Mouse (Mus musculus): ENCODE data around the gene Jak2. TPM values are rescaled to one million over a fixed set of nuclear protein-coding genes. Genes with fewer than 3 reads are reported as not detected.

The Jak2 gene
- polyA plus RNA-seq, 1 experiment from 2014 or later: 5.0 TPM

DNA sequence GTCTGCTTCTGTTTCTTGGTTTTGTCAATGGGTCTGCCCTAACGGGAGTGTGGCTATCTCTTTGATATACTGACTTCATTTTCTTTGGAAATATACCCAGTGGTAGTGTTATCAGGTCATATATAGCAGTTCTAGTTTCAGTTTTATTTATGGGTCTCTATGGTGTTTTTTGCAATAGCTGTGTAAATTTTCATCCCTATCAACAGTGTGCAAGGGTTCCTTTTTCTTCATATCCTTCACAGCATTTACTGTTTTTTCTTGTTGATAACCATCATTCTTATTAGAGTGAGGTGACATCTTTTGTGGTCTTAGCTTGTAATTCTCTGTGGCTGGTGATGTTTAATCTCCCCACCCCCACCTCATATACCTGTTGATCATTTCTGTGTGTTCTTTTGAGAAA is 24.6 kb upstream of the Jak2 start:
- no peak for ATAC-seq (ENCODE audit: insufficient read depth, low FRiP score)
- Histone ChIP-seq H3K27ac (ENCODE audit: low read length) (no peak overlapping the region), H3K4me2 (ENCODE audit: low read depth, low read length) (no peak overlapping the region), H3K4me1 (ENCODE audit: control insufficient read depth, insufficient read depth, low read length) (no peaks in the 10 kb centered on the region), H3K4me3 (replicated peaks; ENCODE audit: low read length) (no peak overlapping the region), H3K9me3 (replicated peaks; ENCODE audit: control insufficient read depth, low read length) (no peaks in the 10 kb centered on the region), H3K27me3 (ENCODE audit: control insufficient read depth, insufficient read depth, low read length) (no peaks in the 10 kb centered on the region), H3K9ac (ENCODE audit: low read length) (no peak overlapping the region), H3K36me3 (ENCODE audit: control insufficient read depth, insufficient read depth, low read length) (no peaks in the 10 kb centered on the region)
- 50% methylated on average over 1 of the region's 1 CpGs for WGBS

DNA sequence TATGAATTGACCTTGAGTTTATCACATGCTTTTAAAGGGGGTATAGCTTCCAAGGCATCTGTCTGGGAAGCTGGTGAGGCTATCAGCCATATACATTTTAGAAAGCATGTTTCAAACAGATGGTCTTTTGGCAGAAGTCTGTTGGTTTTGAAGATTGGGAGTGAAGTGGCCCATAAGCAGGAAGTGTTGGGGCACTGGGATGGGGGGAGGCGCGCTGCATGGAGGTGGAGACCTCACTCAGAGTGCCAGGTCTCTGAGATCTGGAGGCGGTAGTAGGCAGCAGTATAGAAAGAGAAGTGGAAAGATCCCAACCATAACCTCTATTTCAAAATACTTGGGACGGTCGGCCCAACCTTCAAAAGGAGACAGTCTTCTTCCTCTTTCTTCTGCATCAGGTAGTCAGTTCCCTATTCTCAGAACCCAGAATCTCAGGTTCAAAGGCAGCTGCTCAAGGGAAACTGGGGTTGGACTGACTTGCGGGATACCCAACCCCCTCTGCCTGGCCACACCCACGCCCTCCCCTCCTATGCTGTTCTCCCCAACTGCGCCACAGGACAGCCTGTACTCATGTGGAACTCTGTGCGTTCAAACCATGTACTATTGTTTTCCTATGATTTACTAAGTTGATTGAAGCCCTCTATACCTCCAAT is 23.6 kb upstream of the Jak2 start:
- ATAC-seq (ENCODE audit: insufficient read depth, low FRiP score): no peak
- no peaks in the 10 kb centered on the region for H3K9me3 ChIP-seq (replicated peaks; ENCODE audit: control insufficient read depth, low read length)
- no peaks in the 10 kb centered on the region for H3K36me3 ChIP-seq (ENCODE audit: control insufficient read depth, insufficient read depth, low read length)
- no peak overlapping the region for H3K9ac ChIP-seq (ENCODE audit: low read length)
- no peak overlapping the region for H3K4me3 ChIP-seq (replicated peaks; ENCODE audit: low read length)
- no peaks in the 10 kb centered on the region for H3K27me3 ChIP-seq (ENCODE audit: control insufficient read depth, insufficient read depth, low read length)
- H3K4me1 ChIP-seq (ENCODE audit: control insufficient read depth, insufficient read depth, low read length): no peaks in the 10 kb centered on the region
- no peak overlapping the region for H3K27ac ChIP-seq (ENCODE audit: low read length)
- 68% methylated on average over 9 of the region's 9 CpGs for WGBS
- H3K4me2 ChIP-seq (ENCODE audit: low read depth, low read length): no peak overlapping the region

DNA sequence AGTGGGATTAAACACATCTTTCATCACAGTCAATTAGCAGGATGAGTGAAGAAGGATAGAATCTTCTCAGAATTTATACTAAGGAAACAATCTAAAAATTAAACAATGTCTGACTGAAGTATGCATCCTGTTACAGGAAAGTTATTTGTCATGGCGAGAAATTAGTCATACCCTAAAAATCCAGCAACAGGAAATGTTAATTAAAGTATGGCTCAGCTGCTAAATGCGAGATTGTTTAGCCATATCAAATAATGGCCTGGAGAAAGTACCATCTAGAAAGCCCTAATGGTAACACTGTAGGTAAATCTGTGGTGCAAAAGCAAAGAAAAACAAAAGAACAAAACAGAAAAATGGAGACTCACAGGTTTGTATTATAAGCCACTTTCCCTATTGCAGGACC is 22.6 kb upstream of the Jak2 start:
- Histone ChIP-seq H3K9ac (ENCODE audit: low read length) (no peak overlapping the region), H3K4me3 (replicated peaks; ENCODE audit: low read length) (no peak overlapping the region), H3K27ac (ENCODE audit: low read length) (no peak overlapping the region), H3K27me3 (ENCODE audit: control insufficient read depth, insufficient read depth, low read length) (no peaks in the 10 kb centered on the region), H3K4me2 (ENCODE audit: low read depth, low read length) (no peak overlapping the region), H3K36me3 (ENCODE audit: control insufficient read depth, insufficient read depth, low read length) (no peaks in the 10 kb centered on the region), H3K4me1 (ENCODE audit: control insufficient read depth, insufficient read depth, low read length) (no peaks in the 10 kb centered on the region), H3K9me3 (replicated peaks; ENCODE audit: control insufficient read depth, low read length) (no peaks in the 10 kb centered on the region)
- no peak for ATAC-seq (ENCODE audit: insufficient read depth, low FRiP score)
- WGBS: 56% methylated on average over 2 of the region's 2 CpGs

DNA sequence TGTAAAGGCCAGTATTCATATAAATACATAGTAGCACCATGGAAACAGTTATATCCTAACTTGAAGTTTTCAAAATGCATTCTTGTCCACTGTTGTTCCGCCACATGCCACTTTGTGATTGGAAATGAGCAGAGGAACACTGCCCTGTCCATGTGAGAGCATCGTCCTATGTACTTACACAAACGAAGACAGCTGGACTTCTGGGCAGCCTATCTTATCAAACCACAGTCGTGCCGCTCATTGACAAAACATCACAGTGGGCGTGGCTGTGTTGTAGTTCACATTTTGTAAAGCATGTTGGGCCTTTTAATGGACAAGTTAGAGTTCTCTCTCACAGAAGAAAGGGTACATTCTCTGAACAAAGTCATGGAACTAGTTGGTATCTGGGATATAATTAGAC is 18.9 kb upstream of the Jak2 start:
- no peak for ATAC-seq (ENCODE audit: insufficient read depth, low FRiP score)
- H3K36me3 ChIP-seq (ENCODE audit: control insufficient read depth, insufficient read depth, low read length): no peaks in the 10 kb centered on the region
- no peaks in the 10 kb centered on the region for H3K27me3 ChIP-seq (ENCODE audit: control insufficient read depth, insufficient read depth, low read length)
- no peaks in the 10 kb centered on the region for H3K9me3 ChIP-seq (replicated peaks; ENCODE audit: control insufficient read depth, low read length)
- H3K9ac ChIP-seq (ENCODE audit: low read length): no peak overlapping the region
- no peak overlapping the region for H3K4me2 ChIP-seq (ENCODE audit: low read depth, low read length)
- H3K4me3 ChIP-seq (replicated peaks; ENCODE audit: low read length): no peak overlapping the region
- H3K4me1 ChIP-seq (ENCODE audit: control insufficient read depth, insufficient read depth, low read length): peaks cover 7% of the 10 kb centered on the region; the same call in 1 of the 2 replicates
- H3K27ac ChIP-seq (ENCODE audit: low read length): no peak overlapping the region
- WGBS: 60% methylated on average over 6 of the region's 6 CpGs

DNA sequence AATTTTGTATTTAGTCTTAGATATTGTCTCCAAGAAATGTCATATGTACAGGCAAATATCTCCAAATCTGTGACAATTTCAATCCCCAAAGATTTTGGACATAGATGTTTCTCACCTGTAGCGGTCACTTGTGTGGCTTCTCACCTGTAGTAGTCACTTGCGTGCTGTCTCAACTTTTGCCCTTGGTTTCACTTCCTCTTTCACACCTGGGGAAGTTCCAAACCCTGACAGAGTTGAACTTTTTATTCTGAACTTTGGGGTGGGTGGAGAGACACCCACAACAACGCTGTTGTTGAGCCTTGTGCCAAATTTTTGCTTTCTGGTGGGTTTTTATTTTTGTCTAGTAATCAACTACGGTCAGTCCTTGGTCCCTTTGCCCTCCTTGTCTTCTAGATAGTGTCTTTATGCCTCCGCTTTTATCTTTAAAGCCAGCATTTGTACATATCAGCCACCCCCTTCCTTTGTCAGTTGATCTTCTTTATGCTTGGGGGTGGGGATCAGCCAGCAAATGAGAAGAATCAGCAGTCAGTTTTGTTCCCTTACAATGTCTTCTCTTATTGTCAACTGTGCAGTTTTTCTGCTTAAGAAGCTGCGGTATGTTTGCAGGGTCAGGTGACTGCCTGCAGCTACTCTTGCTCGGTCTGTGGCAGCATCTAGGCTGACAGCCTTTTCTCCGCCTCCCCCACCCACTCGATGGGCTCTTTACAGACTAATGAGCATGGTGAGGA is 14.8 kb upstream of the Jak2 start:
- 56% methylated on average over 9 of the region's 9 CpGs for WGBS
- ATAC-seq (ENCODE audit: insufficient read depth, low FRiP score): no peak
- Histone ChIP-seq H3K27ac (ENCODE audit: low read length) (no peak overlapping the region), H3K9ac (ENCODE audit: low read length) (no peak overlapping the region), H3K4me2 (ENCODE audit: low read depth, low read length) (0 out of 2 replicates have a peak overlapping the region, but pooled peaks have one; percentile 4), H3K4me3 (replicated peaks; ENCODE audit: low read length) (no peak overlapping the region), H3K36me3 (ENCODE audit: control insufficient read depth, insufficient read depth, low read length) (no peaks in the 10 kb centered on the region), H3K9me3 (replicated peaks; ENCODE audit: control insufficient read depth, low read length) (no peaks in the 10 kb centered on the region), H3K4me1 (ENCODE audit: control insufficient read depth, insufficient read depth, low read length) (peaks cover 14% of the 10 kb centered on the region), H3K27me3 (ENCODE audit: control insufficient read depth, insufficient read depth, low read length) (no peaks in the 10 kb centered on the region)

DNA sequence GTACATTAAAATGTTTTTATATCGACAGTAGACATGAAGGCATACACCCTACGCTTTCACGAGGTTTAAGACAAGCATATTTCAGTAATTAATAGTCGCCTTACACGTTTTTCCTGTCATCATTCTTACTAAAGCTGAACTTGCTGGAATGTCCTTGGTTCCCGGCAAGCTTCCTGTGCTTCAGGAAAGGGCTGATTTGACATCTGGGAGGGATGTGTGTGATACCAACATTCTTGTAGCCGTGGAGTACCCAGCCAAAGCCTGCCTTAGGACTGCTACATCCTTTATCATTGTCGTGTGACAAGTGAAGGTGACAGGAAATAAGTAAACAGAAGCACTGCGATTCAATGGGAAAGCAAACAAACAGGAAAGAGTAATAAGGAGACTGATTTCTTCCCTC is 13.5 kb upstream of the Jak2 start:
- 10% methylated on average over 9 of the region's 9 CpGs for WGBS
- Histone ChIP-seq H3K4me1 (ENCODE audit: control insufficient read depth, insufficient read depth, low read length) (peaks cover 16% of the 10 kb centered on the region), H3K4me3 (replicated peaks; ENCODE audit: low read length) (no peak overlapping the region), H3K9me3 (replicated peaks; ENCODE audit: control insufficient read depth, low read length) (no peaks in the 10 kb centered on the region), H3K36me3 (ENCODE audit: control insufficient read depth, insufficient read depth, low read length) (no peaks in the 10 kb centered on the region), H3K9ac (ENCODE audit: low read length) (no peak overlapping the region), H3K27ac (ENCODE audit: low read length) (no peak overlapping the region), H3K27me3 (ENCODE audit: control insufficient read depth, insufficient read depth, low read length) (no peaks in the 10 kb centered on the region), H3K4me2 (ENCODE audit: low read depth, low read length) (peak overlapping the region; percentile 28)
- ATAC-seq (ENCODE audit: insufficient read depth, low FRiP score): no peak

DNA sequence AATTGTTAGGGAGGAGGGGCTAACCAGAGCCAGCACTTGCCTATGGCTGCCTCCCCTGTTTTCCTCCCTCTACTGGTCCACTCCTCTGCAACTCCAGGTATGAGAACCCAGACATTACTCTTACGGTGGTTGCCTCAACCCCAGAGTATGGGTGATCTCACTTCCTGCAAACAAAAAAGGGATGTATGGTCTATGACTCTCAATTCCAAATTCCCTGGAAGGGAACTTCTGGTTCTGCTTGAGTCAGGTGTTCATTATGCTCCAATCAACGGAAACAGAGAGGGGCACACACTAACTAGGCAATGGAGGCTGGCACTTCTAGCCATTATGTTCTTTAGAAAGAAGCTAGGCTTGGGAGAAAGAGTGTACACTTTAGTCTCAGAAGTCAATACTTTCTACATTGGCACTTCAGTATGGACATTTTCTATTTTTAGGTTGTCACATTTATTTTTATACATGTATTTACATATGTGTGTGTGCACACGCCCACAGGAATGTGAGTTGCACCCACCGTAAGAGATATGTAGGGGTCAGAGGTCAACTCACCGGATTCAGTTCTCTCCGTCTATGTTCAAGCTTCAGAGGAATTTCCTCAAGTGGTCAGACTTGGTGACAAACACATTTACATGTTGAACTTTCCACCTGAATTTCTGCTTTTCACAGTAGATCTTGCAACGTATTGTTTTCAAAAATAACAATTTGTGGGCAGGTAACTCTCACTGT is 12.0 kb upstream of the Jak2 start:
- ATAC-seq (ENCODE audit: insufficient read depth, low FRiP score): peak; percentile 64; the same call in 1 of the 2 replicates
- no peak overlapping the region for H3K4me2 ChIP-seq (ENCODE audit: low read depth, low read length)
- no peaks in the 10 kb centered on the region for H3K9me3 ChIP-seq (replicated peaks; ENCODE audit: control insufficient read depth, low read length)
- no peak overlapping the region for H3K4me3 ChIP-seq (replicated peaks; ENCODE audit: low read length)
- H3K36me3 ChIP-seq (ENCODE audit: control insufficient read depth, insufficient read depth, low read length): no peaks in the 10 kb centered on the region
- peaks cover 16% of the 10 kb centered on the region for H3K4me1 ChIP-seq (ENCODE audit: control insufficient read depth, insufficient read depth, low read length)
- H3K27ac ChIP-seq (ENCODE audit: low read length): no peak overlapping the region
- H3K9ac ChIP-seq (ENCODE audit: low read length): no peak overlapping the region
- H3K27me3 ChIP-seq (ENCODE audit: control insufficient read depth, insufficient read depth, low read length): no peaks in the 10 kb centered on the region
- 52% methylated on average over 7 of the region's 7 CpGs for WGBS

DNA sequence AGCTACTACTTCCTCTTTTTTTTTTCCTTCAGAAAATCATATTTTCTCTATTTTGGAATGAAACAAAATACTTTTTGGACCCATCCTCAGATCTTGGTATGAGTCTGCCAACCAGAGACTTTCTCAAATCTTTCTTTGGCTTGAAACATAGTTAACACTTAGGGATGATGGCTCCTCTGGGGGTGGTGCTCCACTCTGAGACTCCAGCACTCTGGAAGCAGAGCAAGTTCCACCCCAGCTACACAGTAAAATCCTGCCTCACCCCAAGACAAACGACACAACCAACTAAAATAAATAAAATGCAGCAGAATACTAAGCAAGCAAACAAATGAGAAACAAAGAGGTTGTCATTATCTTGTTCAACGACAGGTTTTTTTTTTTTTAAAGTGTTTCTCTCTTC is 11.0 kb upstream of the Jak2 start:
- no peaks in the 10 kb centered on the region for H3K36me3 ChIP-seq (ENCODE audit: control insufficient read depth, insufficient read depth, low read length)
- no peak overlapping the region for H3K4me2 ChIP-seq (ENCODE audit: low read depth, low read length)
- peaks cover 16% of the 10 kb centered on the region for H3K4me1 ChIP-seq (ENCODE audit: control insufficient read depth, insufficient read depth, low read length)
- no peaks in the 10 kb centered on the region for H3K27me3 ChIP-seq (ENCODE audit: control insufficient read depth, insufficient read depth, low read length)
- no peak overlapping the region for H3K9ac ChIP-seq (ENCODE audit: low read length)
- no peak overlapping the region for H3K27ac ChIP-seq (ENCODE audit: low read length)
- H3K4me3 ChIP-seq (replicated peaks; ENCODE audit: low read length): no peak overlapping the region
- no peaks in the 10 kb centered on the region for H3K9me3 ChIP-seq (replicated peaks; ENCODE audit: control insufficient read depth, low read length)
- ATAC-seq (ENCODE audit: insufficient read depth, low FRiP score): no peak
- WGBS: 25% methylated on average over 2 of the region's 2 CpGs

DNA sequence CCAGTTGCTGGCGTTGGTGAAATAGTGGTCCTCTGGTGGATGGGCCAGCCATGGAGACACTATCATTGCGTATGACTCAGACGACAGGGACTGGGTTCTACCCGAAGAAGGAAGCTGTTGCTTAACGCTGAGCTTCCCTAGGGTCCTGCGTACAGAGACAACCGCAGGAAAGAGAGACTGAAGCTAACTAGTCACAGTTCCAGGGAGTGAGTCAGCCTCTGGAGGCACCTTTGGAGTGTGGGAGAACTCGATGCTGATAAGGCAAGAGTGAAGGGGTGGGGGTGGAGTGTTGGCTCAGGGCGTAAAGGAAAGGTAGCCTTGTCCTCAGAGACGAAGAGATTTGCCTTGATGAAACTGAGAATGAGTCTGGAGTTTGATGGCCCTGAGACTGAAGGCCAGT is 10.0 kb upstream of the Jak2 start:
- peaks cover 15% of the 10 kb centered on the region for H3K4me1 ChIP-seq (ENCODE audit: control insufficient read depth, insufficient read depth, low read length)
- H3K4me3 ChIP-seq (replicated peaks; ENCODE audit: low read length): no peak overlapping the region
- H3K9ac ChIP-seq (ENCODE audit: low read length): no peak overlapping the region
- H3K9me3 ChIP-seq (replicated peaks; ENCODE audit: control insufficient read depth, low read length): no peaks in the 10 kb centered on the region
- WGBS: 66% methylated on average over 10 of the region's 10 CpGs
- peak; percentile 68; the same call in 1 of the 2 replicates for ATAC-seq (ENCODE audit: insufficient read depth, low FRiP score)
- no peak overlapping the region for H3K27ac ChIP-seq (ENCODE audit: low read length)
- no peaks in the 10 kb centered on the region for H3K27me3 ChIP-seq (ENCODE audit: control insufficient read depth, insufficient read depth, low read length)
- H3K4me2 ChIP-seq (ENCODE audit: low read depth, low read length): no peak overlapping the region
- H3K36me3 ChIP-seq (ENCODE audit: control insufficient read depth, insufficient read depth, low read length): no peaks in the 10 kb centered on the region
